In genomic region chr3:31345766-31346165, GRCm38 (mm10) we compare ENCODE assay signal across 21 mouse cellular contexts. TPM values are rescaled to one million over a fixed set of nuclear protein-coding genes. Genes with fewer than 3 reads are reported as not detected.
A peak's percentile ranks its signal among the peaks of the same experiment; 100 is the strongest.
DNase-seq lines count a peak whose midpoint lies in the region; ATAC-seq and TF ChIP-seq lines count a peak whose summit lies in the region.
"Had no signal": no experiment of that assay in that cellular context is flagged by ENCODE, and none has a peak within 500 bp of the region (broad histone marks: within the 10 kb centered on the region; RNA-seq: fewer than 3 reads in every experiment).

No protein-coding gene starts in this region.

- no peak overlapping the region for H3K27ac ChIP-seq in hindbrain, embryonic 14.5 days
- H3K27ac ChIP-seq in hindbrain, postnatal 0 days, result no peak overlapping the region
- no peak overlapping the region for H3K27ac ChIP-seq in neural tube, embryonic 13.5 days (replicated peaks)
- H3K27ac ChIP-seq in neural tube, embryonic 15.5 days (replicated peaks), result no peak overlapping the region
- no peak overlapping the region for H3K27ac ChIP-seq in neural tube, embryonic 14.5 days (ENCODE audit: low read depth, low read length)

- TF ChIP-seq CTCF in hindbrain, postnatal 0 days (IDR thresholded peaks at IDR 0.05; ENCODE audit: low read depth), result no peak

- no peak overlapping the region for H3K4me3 ChIP-seq in hindbrain, embryonic 14.5 days (replicated peaks; ENCODE audit: low read length)
- H3K4me3 ChIP-seq in hindbrain, postnatal 0 days (ENCODE audit: low read length), result no peak overlapping the region
- no peak overlapping the region for H3K4me3 ChIP-seq in neural tube, embryonic 13.5 days
- no peak overlapping the region for H3K4me3 ChIP-seq in neural tube, embryonic 15.5 days (replicated peaks)
- H3K4me3 ChIP-seq in neural tube, embryonic 14.5 days (ENCODE audit: low read depth, low read length), result no peak overlapping the region

- 68% methylated on average over 4 of the region's 4 CpGs for whole genome bisulfite sequencing in hindbrain, embryonic 14.5 days
- WGBS in hindbrain, postnatal 0 days, result 70% methylated on average over 4 of the region's 4 CpGs
- 49% methylated on average over 4 of the region's 4 CpGs for WGBS in neural tube, embryonic 13.5 days
- whole genome bisulfite sequencing in neural tube, embryonic 15.5 days, result 49% methylated on average over 4 of the region's 4 CpGs
- WGBS in neural tube, embryonic 14.5 days, result 48% methylated on average over 4 of the region's 4 CpGs

- H3K4me1 ChIP-seq in hindbrain, embryonic 14.5 days (replicated peaks; ENCODE audit: control insufficient read depth, insufficient read depth, low read length), result no peaks in the 10 kb centered on the region
- H3K4me1 ChIP-seq in hindbrain, postnatal 0 days (ENCODE audit: insufficient read depth, low read length), result no peaks in the 10 kb centered on the region
- H3K4me1 ChIP-seq in neural tube, embryonic 13.5 days (replicated peaks), result peaks cover 10% of the 10 kb centered on the region; the same call in 1 of the 2 replicates
- no peaks in the 10 kb centered on the region for H3K4me1 ChIP-seq in neural tube, embryonic 15.5 days
- H3K4me1 ChIP-seq in neural tube, embryonic 14.5 days (ENCODE audit: control insufficient read depth, insufficient read depth, low read length), result no peaks in the 10 kb centered on the region

- peak; percentile 19 for DNase-seq in hindbrain, embryonic 14.5 days (ENCODE audit: low spot score)
- no peak for DNase-seq in hindbrain, postnatal 0 days (ENCODE audit: low spot score)
- no peak for DNase-seq in neural tube, embryonic 10.5 days (ENCODE audit: extremely low spot score, low spot score)
- DNase-seq: adrenal gland, adult 2 months; adrenal gland, adult 8-10 months; adrenal gland, postnatal 10 days; adrenal gland, postnatal 14 days; adrenal gland, postnatal 25 days; adrenal gland, postnatal 36 days; B cell, adult 2 months; cerebellum, adult 11 months; cerebellum, adult 11-12 months; cerebellum, adult 18-20 months had no signal

- H3K9me3 ChIP-seq in hindbrain, embryonic 14.5 days (ENCODE audit: control insufficient read depth, low read length), result no peaks in the 10 kb centered on the region
- no peaks in the 10 kb centered on the region for H3K9me3 ChIP-seq in hindbrain, postnatal 0 days (ENCODE audit: low read length)
- H3K9me3 ChIP-seq in neural tube, embryonic 13.5 days, result no peaks in the 10 kb centered on the region
- H3K9me3 ChIP-seq in neural tube, embryonic 15.5 days (replicated peaks), result no peaks in the 10 kb centered on the region
- H3K9me3 ChIP-seq in neural tube, embryonic 14.5 days (ENCODE audit: control insufficient read depth, low read length), result no peaks in the 10 kb centered on the region
- H3K9me3 ChIP-seq: G1E had no signal

- ATAC-seq in hindbrain, embryonic 14.5 days (ENCODE audit: low FRiP score), result no peak
- ATAC-seq in hindbrain, postnatal 0 days, result no peak
- ATAC-seq in neural tube, embryonic 13.5 days (ENCODE audit: low read depth), result peak; percentile 67; the same call in 1 of the 2 replicates
- ATAC-seq in neural tube, embryonic 15.5 days (ENCODE audit: low FRiP score), result no peak
- peak; percentile 54; the same call in 1 of the 2 replicates for ATAC-seq in neural tube, embryonic 14.5 days (ENCODE audit: low read depth)
- ATAC-seq: activated CD4-positive, CD25-positive, alpha-beta regulatory T cell, adult 4 months; CD4-positive, CD25-positive, alpha-beta regulatory T cell, adult 4 months; Patski had no signal

- H3K36me3 ChIP-seq in hindbrain, embryonic 14.5 days (replicated peaks; ENCODE audit: control insufficient read depth, insufficient read depth), result no peaks in the 10 kb centered on the region
- H3K36me3 ChIP-seq in hindbrain, postnatal 0 days (ENCODE audit: insufficient read depth, low read length), result no peaks in the 10 kb centered on the region
- no peaks in the 10 kb centered on the region for H3K36me3 ChIP-seq in neural tube, embryonic 13.5 days
- no peaks in the 10 kb centered on the region for H3K36me3 ChIP-seq in neural tube, embryonic 15.5 days
- no peaks in the 10 kb centered on the region for H3K36me3 ChIP-seq in neural tube, embryonic 14.5 days (ENCODE audit: control insufficient read depth, insufficient read depth, low read length)
- H3K36me3 ChIP-seq: G1E had no signal

- H3K27me3 ChIP-seq in hindbrain, embryonic 14.5 days (ENCODE audit: control insufficient read depth, insufficient read depth, low read length), result no peaks in the 10 kb centered on the region
- H3K27me3 ChIP-seq in hindbrain, postnatal 0 days (ENCODE audit: insufficient read depth, low read length), result no peaks in the 10 kb centered on the region
- no peaks in the 10 kb centered on the region for H3K27me3 ChIP-seq in neural tube, embryonic 13.5 days
- no peaks in the 10 kb centered on the region for H3K27me3 ChIP-seq in neural tube, embryonic 15.5 days (replicated peaks)
- H3K27me3 ChIP-seq in neural tube, embryonic 14.5 days (ENCODE audit: control insufficient read depth, insufficient read depth, low read length), result no peaks in the 10 kb centered on the region
- H3K27me3 ChIP-seq: CH12.LX had no signal

- no peak overlapping the region for H3K9ac ChIP-seq in hindbrain, embryonic 14.5 days
- no peak overlapping the region for H3K9ac ChIP-seq in hindbrain, postnatal 0 days (replicated peaks; ENCODE audit: low read length)
- H3K9ac ChIP-seq in neural tube, embryonic 13.5 days, result no peak overlapping the region
- H3K9ac ChIP-seq in neural tube, embryonic 15.5 days (replicated peaks), result no peak overlapping the region
- no peak overlapping the region for H3K9ac ChIP-seq in neural tube, embryonic 14.5 days (replicated peaks; ENCODE audit: low read depth, low read length)

- H3K4me2 ChIP-seq in hindbrain, embryonic 14.5 days (replicated peaks), result no peak overlapping the region
- no peak overlapping the region for H3K4me2 ChIP-seq in hindbrain, postnatal 0 days (ENCODE audit: low read depth, low read length)
- H3K4me2 ChIP-seq in neural tube, embryonic 13.5 days, result no peak overlapping the region
- H3K4me2 ChIP-seq in neural tube, embryonic 15.5 days, result no peak overlapping the region
- H3K4me2 ChIP-seq in neural tube, embryonic 14.5 days (ENCODE audit: low read depth, low read length), result no peak overlapping the region

RNA-seq across cellular contexts. Expression of gene Slc7a14, which starts 35.6 kb away (rescaled TPM):
- polyA plus RNA-seq in hindbrain, embryonic 14.5 days (2014; fragmentation: Nextera tagmentation; extraction: Ambion mirVana), result 8.0 and 9.9 TPM in 2 replicates
- total RNA-seq in hindbrain, postnatal 0 days (2014; rRNA removed), result 20.9 and 23.6 TPM in 2 replicates
- polyA plus RNA-seq in hindbrain, postnatal 0 days (2015; fragmentation: Nextera tagmentation; extraction: Ambion mirVana), result 8.8 and 9.2 TPM in 2 replicates
- 4.1 and 4.3 TPM in 2 replicates for polyA plus RNA-seq in neural tube, embryonic 13.5 days (2015; fragmentation: Nextera tagmentation; extraction: Ambion mirVana)
- polyA plus RNA-seq in neural tube, embryonic 15.5 days (2015; fragmentation: Nextera tagmentation; extraction: Ambion mirVana), result 7.2 and 7.4 TPM in 2 replicates
- polyA plus RNA-seq in neural tube, embryonic 14.5 days (2014; fragmentation: Nextera tagmentation; extraction: Ambion mirVana), result 9.0 and 10.8 TPM in 2 replicates
- total RNA-seq: CH12.LX had no signal
- polyA plus RNA-seq: CD4-positive, CD25-positive, alpha-beta regulatory T cell, adult 4 months; G1E had no signal

Comparison
In these comparisons a context has a peak if more than half of its experiments do, and no peak if none do; other contexts are left out.
1. ATAC-seq: peak in neural tube, embryonic 13.5 days (single experiment) and neural tube, embryonic 14.5 days (single experiment); none in hindbrain, embryonic 14.5 days (single experiment), hindbrain, postnatal 0 days (single experiment) and neural tube, embryonic 15.5 days (single experiment).